Mouse (Mus musculus): ENCODE data around the gene Erbb3. TPM values are rescaled to one million over a fixed set of nuclear protein-coding genes. Genes with fewer than 3 reads are reported as not detected.
"Not testable (repeated sequence)": the region's sequence is repeated elsewhere in the genome, so short reads cannot be mapped to it uniquely, and the experiment has no call there.

Erbb3 gene
- polyA plus RNA-seq, 1 experiment from 2014 or later, result 18.6 TPM

DNA sequence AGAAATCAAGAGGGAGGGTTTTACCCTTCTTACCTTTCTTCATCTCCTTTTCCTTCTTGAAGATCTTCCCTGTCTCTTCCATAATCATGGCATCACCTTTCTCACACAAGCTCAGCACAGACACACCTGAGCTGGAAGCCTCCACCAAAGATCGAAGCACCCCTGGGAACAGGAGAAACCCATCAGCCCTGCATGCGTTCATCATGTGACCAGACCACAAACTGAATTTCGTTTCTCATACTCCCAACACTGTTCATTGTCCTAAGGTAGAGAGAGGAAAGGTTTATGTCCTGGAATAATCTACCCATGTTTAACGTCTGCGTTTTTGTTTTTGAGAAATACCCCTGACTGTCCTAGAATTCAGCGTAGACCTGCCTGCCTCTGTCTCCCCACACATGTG, 25.9 kb downstream of the Erbb3 start:
- Histone ChIP-seq H3K4me2 (replicated peaks; ENCODE audit: low read depth) (no peak overlapping the region), H3K27me3 (ENCODE audit: control insufficient read depth, insufficient read depth, low read length) (no peaks in the 10 kb centered on the region), H3K36me3 (ENCODE audit: control insufficient read depth, insufficient read depth, low read length) (peaks cover 11% of the 10 kb centered on the region), H3K9ac (ENCODE audit: low read length) (peak overlapping the region; percentile 2; the same call in 1 of the 2 replicates), H3K4me1 (replicated peaks; ENCODE audit: control insufficient read depth, insufficient read depth) (no peaks in the 10 kb centered on the region), H3K27ac (replicated peaks) (no peak overlapping the region), H3K4me3 (ENCODE audit: low read depth, low read length) (no peak overlapping the region), H3K9me3 (ENCODE audit: control insufficient read depth, low read length) (no peaks in the 10 kb centered on the region)
- TF ChIP-seq EP300 (optimal IDR thresholded peaks at IDR 0.05) (no peak), CTCF (IDR thresholded peaks at IDR 0.05; ENCODE audit: low read depth) (no peak)
- WGBS, result 71% methylated on average over 6 of the region's 6 CpGs
- no peak for ATAC-seq (ENCODE audit: low FRiP score, low TSS enrichment)
- no peak for DNase-seq (ENCODE audit: low spot score)

DNA sequence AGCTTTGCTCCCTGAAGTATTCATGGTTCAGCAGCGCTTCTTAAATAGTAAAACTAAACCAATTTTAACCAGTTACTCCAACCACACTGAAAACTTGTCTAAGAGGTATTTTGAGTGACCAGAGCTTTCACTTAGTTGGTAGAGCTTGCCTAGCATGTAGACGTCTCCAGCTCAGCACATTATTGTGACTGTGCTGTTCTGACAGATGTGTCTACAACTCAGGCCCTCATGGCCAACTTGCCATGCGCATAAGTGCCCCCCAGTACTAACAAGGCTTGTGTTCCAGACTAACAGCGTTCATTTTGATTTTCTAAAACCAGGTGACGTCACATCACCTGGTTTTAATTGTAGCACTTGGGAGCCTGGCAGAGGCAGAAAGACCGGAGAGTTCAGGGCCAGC, 32.5 kb downstream of the Erbb3 start:
- ATAC-seq (ENCODE audit: low FRiP score, low TSS enrichment) (no peak), DNase-seq (ENCODE audit: low spot score) (no peak)
- H3K36me3 ChIP-seq (ENCODE audit: control insufficient read depth, insufficient read depth, low read length), result peaks cover 9% of the 10 kb centered on the region
- no peaks in the 10 kb centered on the region for H3K27me3 ChIP-seq (ENCODE audit: control insufficient read depth, insufficient read depth, low read length)
- H3K27ac ChIP-seq (replicated peaks), result no peak overlapping the region
- 80% methylated on average over 6 of the region's 6 CpGs for WGBS
- H3K4me1 ChIP-seq (replicated peaks; ENCODE audit: control insufficient read depth, insufficient read depth), result no peaks in the 10 kb centered on the region
- TF ChIP-seq CTCF (IDR thresholded peaks at IDR 0.05; ENCODE audit: low read depth), result no peak
- no peak for TF ChIP-seq EP300 (optimal IDR thresholded peaks at IDR 0.05)
- H3K9ac ChIP-seq (ENCODE audit: low read length), result no peak overlapping the region
- no peak overlapping the region for H3K4me2 ChIP-seq (replicated peaks; ENCODE audit: low read depth)
- no peaks in the 10 kb centered on the region for H3K9me3 ChIP-seq (ENCODE audit: control insufficient read depth, low read length)
- no peak overlapping the region for H3K4me3 ChIP-seq (ENCODE audit: low read depth, low read length)

DNA sequence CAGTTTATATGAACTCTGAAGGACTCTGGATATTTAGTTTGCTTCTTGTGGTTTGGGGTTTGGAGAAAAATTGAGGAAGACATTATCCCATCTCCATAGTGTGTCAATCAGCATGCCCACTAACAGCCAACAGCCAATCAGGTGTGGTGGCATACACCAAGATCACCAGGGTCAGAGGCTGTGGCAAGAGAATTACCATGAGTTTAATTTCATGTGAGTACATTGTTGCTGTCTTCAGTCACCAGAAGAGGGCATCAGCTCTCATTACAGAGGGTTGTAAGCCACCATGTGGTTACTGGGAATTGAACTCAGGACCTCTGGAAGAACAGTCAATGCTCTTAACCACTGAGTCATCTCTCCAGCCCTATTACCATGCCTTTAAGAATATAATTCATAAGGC, 33.2 kb downstream of the Erbb3 start:
- no peak for DNase-seq (ENCODE audit: low spot score)

DNA sequence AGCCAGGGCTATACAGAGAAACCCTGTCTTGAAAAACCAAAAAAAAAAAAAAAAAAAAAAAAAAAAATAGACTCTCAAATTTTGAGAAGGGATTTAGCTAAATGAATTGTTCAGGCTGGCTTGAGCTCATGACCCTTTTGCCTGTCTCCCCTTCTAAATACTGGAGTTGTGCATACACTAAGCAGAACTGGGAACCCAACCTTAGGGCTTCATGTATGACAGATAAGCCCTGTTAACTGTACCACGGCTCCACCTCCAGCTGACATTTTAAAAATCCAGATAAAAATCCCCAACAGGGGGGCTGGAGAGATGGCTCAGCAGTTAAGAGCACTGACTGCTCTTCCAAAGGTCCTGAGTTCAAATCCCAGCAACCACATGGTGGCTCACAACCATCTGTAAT, 33.9 kb downstream of the Erbb3 start:
- 67% methylated on average over 1 of the region's 1 CpGs for WGBS
- not testable (repeated sequence) for H3K4me1 ChIP-seq (replicated peaks; ENCODE audit: control insufficient read depth, insufficient read depth); H3K9ac ChIP-seq (ENCODE audit: low read length); H3K36me3 ChIP-seq (ENCODE audit: control insufficient read depth, insufficient read depth, low read length); H3K9me3 ChIP-seq (ENCODE audit: control insufficient read depth, low read length); H3K27me3 ChIP-seq (ENCODE audit: control insufficient read depth, insufficient read depth, low read length); H3K4me2 ChIP-seq (replicated peaks; ENCODE audit: low read depth); H3K27ac ChIP-seq (replicated peaks); ATAC-seq (ENCODE audit: low FRiP score, low TSS enrichment); DNase-seq (ENCODE audit: low spot score); H3K4me3 ChIP-seq (ENCODE audit: low read depth, low read length)

More for the DNA sequence above, 33.2 kb downstream of the Erbb3 start:
- ATAC-seq (ENCODE audit: low FRiP score, low TSS enrichment), result no peak
- H3K9ac ChIP-seq (ENCODE audit: low read length), result no peak overlapping the region
- H3K4me2 ChIP-seq (replicated peaks; ENCODE audit: low read depth), result no peak overlapping the region
- no peaks in the 10 kb centered on the region for H3K9me3 ChIP-seq (ENCODE audit: control insufficient read depth, low read length)
- H3K27me3 ChIP-seq (ENCODE audit: control insufficient read depth, insufficient read depth, low read length), result no peaks in the 10 kb centered on the region
- peaks cover 9% of the 10 kb centered on the region for H3K36me3 ChIP-seq (ENCODE audit: control insufficient read depth, insufficient read depth, low read length)
- TF ChIP-seq CTCF (IDR thresholded peaks at IDR 0.05; ENCODE audit: low read depth) (peak; percentile 60), EP300 (optimal IDR thresholded peaks at IDR 0.05) (no peak)
- no peaks in the 10 kb centered on the region for H3K4me1 ChIP-seq (replicated peaks; ENCODE audit: control insufficient read depth, insufficient read depth)
- no peak overlapping the region for H3K27ac ChIP-seq (replicated peaks)
- H3K4me3 ChIP-seq (ENCODE audit: low read depth, low read length), result no peak overlapping the region

DNA sequence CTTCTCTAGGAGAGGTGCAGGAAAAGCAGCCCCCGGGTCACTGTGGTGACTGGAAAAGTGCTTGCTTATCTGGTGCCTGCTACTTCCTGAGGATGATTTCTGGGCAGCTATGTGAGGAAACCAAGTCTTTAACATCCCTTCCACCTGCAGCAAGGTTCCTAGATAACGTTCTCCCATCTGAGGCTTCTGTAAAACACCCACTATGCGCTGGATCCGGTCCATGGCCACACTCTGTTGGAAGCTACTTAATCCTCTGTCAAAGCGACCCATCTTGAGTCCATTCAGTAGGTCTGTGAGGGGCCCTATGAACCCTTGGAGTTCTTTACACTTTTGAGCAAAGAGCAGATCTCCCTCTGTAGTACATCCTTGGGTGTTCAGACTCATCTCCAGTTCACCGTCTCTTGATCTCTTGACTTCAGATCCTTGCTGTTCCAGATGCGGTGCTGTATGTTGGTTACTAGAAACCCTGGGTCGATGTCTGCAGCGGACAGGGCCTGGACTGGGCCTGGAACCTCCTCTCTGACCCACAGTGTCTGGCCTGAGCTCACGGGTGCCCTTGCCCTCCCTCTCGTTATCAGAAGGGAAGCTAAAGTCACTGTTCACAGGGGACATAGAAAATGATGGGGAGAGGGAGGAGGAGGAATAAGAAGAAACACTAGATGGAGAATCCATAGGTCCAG, 39.2 kb downstream of the Erbb3 start:
- H3K36me3 ChIP-seq (ENCODE audit: control insufficient read depth, insufficient read depth, low read length); H3K27ac ChIP-seq (replicated peaks); H3K9ac ChIP-seq (ENCODE audit: low read length); H3K27me3 ChIP-seq (ENCODE audit: control insufficient read depth, insufficient read depth, low read length); H3K4me2 ChIP-seq (replicated peaks; ENCODE audit: low read depth); H3K9me3 ChIP-seq (ENCODE audit: control insufficient read depth, low read length); DNase-seq (ENCODE audit: low spot score); ATAC-seq (ENCODE audit: low FRiP score, low TSS enrichment); H3K4me3 ChIP-seq (ENCODE audit: low read depth, low read length); H3K4me1 ChIP-seq (replicated peaks; ENCODE audit: control insufficient read depth, insufficient read depth): not testable (repeated sequence)
- WGBS, result 88% methylated on average over 11 of the region's 11 CpGs

DNA sequence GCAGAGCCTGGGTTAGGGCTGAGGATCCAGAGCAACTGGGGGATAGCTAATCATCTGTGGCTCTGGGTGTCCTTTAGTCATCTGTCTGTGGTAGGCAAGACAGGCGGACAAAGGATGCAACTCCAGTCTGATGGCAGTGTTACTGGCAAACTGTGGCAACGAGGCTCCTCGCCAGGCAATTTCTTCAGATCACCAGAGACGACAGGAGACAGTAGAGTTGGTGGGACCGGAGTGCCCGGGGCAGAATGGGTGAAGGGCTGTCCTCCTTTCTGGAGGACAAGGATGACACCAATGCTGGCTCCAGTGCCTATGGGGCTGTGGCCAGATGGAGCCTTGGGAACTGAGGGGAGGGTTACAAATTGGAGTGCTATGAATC, 39.8 kb downstream of the Erbb3 start:
- H3K36me3 ChIP-seq (ENCODE audit: control insufficient read depth, insufficient read depth, low read length); H3K4me2 ChIP-seq (replicated peaks; ENCODE audit: low read depth); H3K27me3 ChIP-seq (ENCODE audit: control insufficient read depth, insufficient read depth, low read length); ATAC-seq (ENCODE audit: low FRiP score, low TSS enrichment); H3K9me3 ChIP-seq (ENCODE audit: control insufficient read depth, low read length); H3K4me1 ChIP-seq (replicated peaks; ENCODE audit: control insufficient read depth, insufficient read depth); H3K9ac ChIP-seq (ENCODE audit: low read length); H3K27ac ChIP-seq (replicated peaks); H3K4me3 ChIP-seq (ENCODE audit: low read depth, low read length); DNase-seq (ENCODE audit: low spot score): not testable (repeated sequence)
- 59% methylated on average over 6 of the region's 6 CpGs for WGBS

Data from stomach, postnatal 0 days (tissue).